Mouse (Mus musculus) spleen, adult 2 months (tissue): ENCODE data around the gene Vsig8.

Source experiments
- CTCF ChIP-seq: fragments of 200-500 bp; IDR thresholded peaks from 2 replicates; pipeline ENCODE4 v1.5.1; 2011; ENCODE audit warnings: mild to moderate bottlenecking, inconsistent platforms; ENCODE audit not compliant: insufficient read depth, insufficient read length, insufficient replicate concordance; ENCODE audit errors: extremely low read depth
- POLR2A ChIP-seq: fragments of 200-500 bp; IDR thresholded peaks from 2 replicates; pipeline ENCODE4 v1.6.1; 2011; ENCODE audit warnings: low read depth, low read length, inconsistent platforms

- TF ChIP-seq CTCF = no peak
- TF ChIP-seq POLR2A = no peak
Observed at GRCm38 (mm10) chr1:172580116-172580515, 24.4 kb downstream of the Vsig8 start.
